Mouse (Mus musculus) hindbrain, embryonic 13.5 days (tissue): ENCODE results near the gene 1700010I14Rik. TPM values are rescaled to one million over a fixed set of nuclear protein-coding genes. Genes with fewer than 3 reads are reported as not detected.

ENCODE experiments used
- ATAC-seq: fragments of 200-750 bp; cut with Nextera tagmentation; 2 replicates; pipeline ENCODE4 v1.8.0; 2017; ENCODE audit warnings: moderate TSS enrichment; ENCODE audit not compliant: low FRiP score
- H3K27ac ChIP-seq: fragments of 300-500 bp; sonication (generic); 2 replicates; pipeline ENCODE4 v1.5.1; 2015; ENCODE audit warnings: inconsistent platforms, mild to moderate bottlenecking, moderate library complexity
- H3K27me3 ChIP-seq: fragments of 300-500 bp; sonication (generic); 2 replicates; pipeline ENCODE4 v1.6.1; 2015; ENCODE audit warnings: mild to moderate bottlenecking, inconsistent platforms
- H3K36me3 ChIP-seq: fragments of 300-500 bp; sonication (generic); 2 replicates; pipeline ENCODE4 v1.6.1; 2015; ENCODE audit warnings: mild to moderate bottlenecking, inconsistent platforms
- H3K4me1 ChIP-seq: fragments of 300-500 bp; sonication (generic); replicated peaks from 2 replicates; pipeline ENCODE4 v1.6.1; 2015; ENCODE audit warnings: inconsistent platforms
- H3K4me2 ChIP-seq: fragments of 300-500 bp; sonication (generic); 2 replicates; pipeline ENCODE4 v1.6.1; 2015; ENCODE audit warnings: inconsistent platforms, mild to moderate bottlenecking, moderate library complexity
- H3K4me3 ChIP-seq: fragments of 300-500 bp; sonication (generic); 2 replicates; pipeline ENCODE4 v1.5.1; 2015; ENCODE audit warnings: mild to moderate bottlenecking, inconsistent platforms
- H3K9ac ChIP-seq: fragments of 300-500 bp; sonication (generic); 2 replicates; pipeline ENCODE4 v1.6.1; 2015; ENCODE audit warnings: mild to moderate bottlenecking, inconsistent platforms
- H3K9me3 ChIP-seq: fragments of 300-500 bp; sonication (generic); 2 replicates; pipeline ENCODE4 v1.6.1; 2016; ENCODE audit warnings: inconsistent platforms
- WGBS: fragments of 180-500 bp; shearing (Covaris S2); methylation state at CpG from one replicate; pipeline ENCODE4 v1.1.7; 2015; 5-methylcytosine and 5-hydroxymethylcytosine counted together
- polyA plus RNA-seq: library from polyadenylated mRNA; unstranded; fragments of >200 nt; fragmentation: Nextera tagmentation; extraction: Ambion mirVana; gene quantifications from 2 replicates; pipeline ENCODE4 v1.2.1, GENCODE M21; 2015

Gene 1700010I14Rik
- polyA plus RNA-seq, 1 experiment from 2014 or later: 3.3 TPM

- 15% methylated on average over 24 of the region's 24 CpGs for WGBS
- Histone ChIP-seq H3K4me2 (peak overlapping the region; percentile 34), H3K36me3 (no peaks in the 10 kb centered on the region), H3K27me3 (no peaks in the 10 kb centered on the region), H3K4me3 (no peak overlapping the region), H3K9me3 (no peaks in the 10 kb centered on the region), H3K9ac (peak overlapping the region; percentile 51; the same call in 1 of the 2 replicates), H3K27ac (peak overlapping the region; percentile 72), H3K4me1 (peaks cover 28% of the 10 kb centered on the region)
- ATAC-seq: peak; percentile 88
Observed at GRCm38 (mm10) chr17:9031241-9032141, 43.4 kb downstream of the 1700010I14Rik start.

DNA sequence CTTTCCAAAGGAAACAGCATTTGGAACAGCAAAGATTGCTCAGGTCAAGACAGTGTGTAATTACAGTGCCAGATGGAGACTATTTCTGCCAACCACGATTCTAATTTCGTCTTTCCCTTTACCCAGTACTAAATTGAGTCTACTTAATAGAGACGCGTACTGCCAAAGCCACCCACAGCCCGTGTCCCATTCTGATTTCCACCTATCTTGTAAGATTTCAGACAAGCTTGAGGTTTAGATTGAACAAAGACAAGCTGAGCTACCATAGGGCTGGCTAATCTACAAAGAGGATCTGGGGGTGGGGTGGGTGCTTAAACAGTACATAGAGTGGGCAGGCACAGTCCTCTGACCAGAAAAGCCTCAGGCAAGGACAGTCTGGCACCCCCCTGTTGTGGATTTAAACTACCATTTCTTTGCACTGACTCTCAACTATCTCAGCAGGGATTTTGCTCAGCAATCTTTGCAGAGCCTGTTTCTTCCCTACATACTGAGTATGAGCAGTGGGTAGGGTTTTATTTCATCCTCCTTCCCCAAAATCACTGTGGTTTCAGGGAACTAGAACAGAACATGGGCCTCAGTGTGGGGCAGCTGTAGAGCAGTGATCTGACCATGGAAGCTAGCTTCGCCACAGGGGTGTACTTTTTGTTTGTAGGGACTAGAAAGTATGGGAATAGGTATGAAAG is 44.4 kb downstream of the 1700010I14Rik start:
- H3K9me3 ChIP-seq: no peaks in the 10 kb centered on the region
- no peaks in the 10 kb centered on the region for H3K36me3 ChIP-seq
- H3K4me2 ChIP-seq: no peak overlapping the region
- 64% methylated on average over 6 of the region's 6 CpGs for WGBS
- no peak overlapping the region for H3K4me3 ChIP-seq
- ATAC-seq: no peak
- no peaks in the 10 kb centered on the region for H3K27me3 ChIP-seq
- peaks cover 22% of the 10 kb centered on the region for H3K4me1 ChIP-seq
- peak overlapping the region; percentile 41 for H3K27ac ChIP-seq
- no peak overlapping the region for H3K9ac ChIP-seq

DNA sequence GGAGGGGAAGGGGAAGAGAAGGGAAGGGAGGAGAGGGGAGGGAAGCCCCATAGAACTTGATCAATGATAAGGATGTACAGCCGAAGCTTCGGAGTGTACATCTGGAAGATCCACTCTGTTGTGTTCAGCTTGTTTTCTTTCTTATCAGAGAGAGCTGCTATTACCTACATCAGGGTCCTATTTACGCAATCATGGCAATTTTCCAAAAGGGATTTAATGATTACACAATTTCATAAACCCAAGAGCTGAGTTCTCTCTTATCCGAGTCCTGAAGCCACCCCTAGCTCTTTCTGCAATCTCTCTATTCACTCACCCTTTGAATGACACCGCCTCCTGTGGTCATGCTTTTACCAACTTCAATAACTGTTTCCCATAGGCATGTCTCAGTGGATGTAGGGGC is 45.4 kb downstream of the 1700010I14Rik start:
- no peak overlapping the region for H3K9ac ChIP-seq
- no peaks in the 10 kb centered on the region for H3K36me3 ChIP-seq
- no peak overlapping the region for H3K4me2 ChIP-seq
- ATAC-seq: no peak
- 83% methylated on average over 5 of the region's 5 CpGs for WGBS
- H3K9me3 ChIP-seq: no peaks in the 10 kb centered on the region
- H3K4me3 ChIP-seq: no peak overlapping the region
- H3K27ac ChIP-seq: no peak overlapping the region
- peaks cover 22% of the 10 kb centered on the region for H3K4me1 ChIP-seq
- no peaks in the 10 kb centered on the region for H3K27me3 ChIP-seq

DNA sequence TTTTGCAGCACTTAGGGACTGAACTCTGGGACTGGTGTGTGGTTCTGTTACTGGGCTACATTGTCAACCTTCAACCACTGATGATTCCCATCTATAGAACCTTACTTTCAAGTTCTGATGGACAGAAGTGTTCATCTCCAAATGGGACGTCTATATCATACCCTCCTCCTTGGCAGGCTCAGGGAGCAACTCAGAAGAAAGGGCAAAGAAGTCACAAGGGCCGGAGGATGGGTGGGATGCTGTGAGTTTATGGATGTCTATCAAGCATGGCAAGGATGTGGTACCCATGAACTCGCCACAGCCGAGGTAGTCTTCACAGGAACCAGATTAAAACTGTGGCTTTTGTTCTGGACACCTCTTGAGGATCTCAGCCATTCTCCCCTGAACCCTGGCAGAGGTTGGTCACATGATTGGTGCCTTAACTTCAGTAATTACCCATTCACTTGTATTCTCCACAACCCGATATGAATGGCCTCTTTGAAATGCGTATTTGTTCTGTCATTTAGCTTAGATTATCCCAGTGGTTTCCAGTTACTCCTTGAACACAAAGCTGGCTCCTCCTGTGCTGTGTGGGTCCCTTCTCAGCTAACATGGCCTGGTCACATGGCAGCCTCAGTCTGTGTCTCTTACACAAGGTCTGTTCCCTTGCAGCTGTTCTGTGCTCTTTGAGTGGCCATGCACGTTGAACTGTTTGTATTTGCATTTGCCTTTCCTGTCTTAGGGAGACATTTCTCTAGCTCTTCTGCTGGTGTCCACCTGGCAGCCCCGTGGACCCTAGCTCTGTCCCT is 47.6 kb downstream of the 1700010I14Rik start:
- no peak for ATAC-seq
- no peak overlapping the region for H3K9ac ChIP-seq
- H3K9me3 ChIP-seq: no peaks in the 10 kb centered on the region
- H3K4me1 ChIP-seq: peaks cover 22% of the 10 kb centered on the region
- 73% methylated on average over 8 of the region's 8 CpGs for WGBS
- no peaks in the 10 kb centered on the region for H3K36me3 ChIP-seq
- H3K4me3 ChIP-seq: no peak overlapping the region
- H3K27ac ChIP-seq: no peak overlapping the region
- H3K4me2 ChIP-seq: no peak overlapping the region
- no peaks in the 10 kb centered on the region for H3K27me3 ChIP-seq

DNA sequence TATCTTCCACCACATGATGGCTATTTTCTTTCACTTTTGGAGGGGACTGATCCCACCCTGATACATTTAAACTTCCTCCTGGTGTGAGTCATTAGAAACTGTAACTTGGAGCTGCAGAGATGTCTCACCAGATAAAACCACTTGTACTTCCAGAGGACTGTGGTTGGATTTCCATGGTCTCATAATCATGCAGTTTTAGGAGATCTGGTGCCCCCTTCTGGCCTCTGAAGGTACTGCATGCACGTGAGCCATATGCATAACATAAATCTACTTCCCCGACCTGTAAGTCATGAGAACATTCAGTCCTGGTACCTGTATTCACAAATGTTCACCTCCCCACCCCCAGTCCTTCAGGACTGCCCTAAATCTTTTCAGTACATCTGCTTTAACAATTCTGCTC is 54.6 kb downstream of the 1700010I14Rik start:
- H3K27me3 ChIP-seq: no peaks in the 10 kb centered on the region
- WGBS: 51% methylated on average over 2 of the region's 2 CpGs
- no peaks in the 10 kb centered on the region for H3K9me3 ChIP-seq
- no peak overlapping the region for H3K4me3 ChIP-seq
- H3K4me2 ChIP-seq: no peak overlapping the region
- H3K27ac ChIP-seq: no peak overlapping the region
- peaks cover 3% of the 10 kb centered on the region; the same call in 1 of the 2 replicates for H3K4me1 ChIP-seq
- H3K9ac ChIP-seq: no peak overlapping the region
- no peak for ATAC-seq
- H3K36me3 ChIP-seq: no peaks in the 10 kb centered on the region

GRCm38 (mm10) chr17:9052441-9052980 is 64.4 kb downstream of the 1700010I14Rik start:
- no peaks in the 10 kb centered on the region for H3K27me3 ChIP-seq
- H3K4me1 ChIP-seq: no peaks in the 10 kb centered on the region
- H3K9ac ChIP-seq: no peak overlapping the region
- WGBS: 86% methylated on average over 13 of the region's 13 CpGs
- H3K27ac ChIP-seq: no peak overlapping the region
- no peaks in the 10 kb centered on the region for H3K9me3 ChIP-seq
- no peak for ATAC-seq
- H3K4me2 ChIP-seq: no peak overlapping the region
- no peaks in the 10 kb centered on the region for H3K36me3 ChIP-seq
- no peak overlapping the region for H3K4me3 ChIP-seq

DNA sequence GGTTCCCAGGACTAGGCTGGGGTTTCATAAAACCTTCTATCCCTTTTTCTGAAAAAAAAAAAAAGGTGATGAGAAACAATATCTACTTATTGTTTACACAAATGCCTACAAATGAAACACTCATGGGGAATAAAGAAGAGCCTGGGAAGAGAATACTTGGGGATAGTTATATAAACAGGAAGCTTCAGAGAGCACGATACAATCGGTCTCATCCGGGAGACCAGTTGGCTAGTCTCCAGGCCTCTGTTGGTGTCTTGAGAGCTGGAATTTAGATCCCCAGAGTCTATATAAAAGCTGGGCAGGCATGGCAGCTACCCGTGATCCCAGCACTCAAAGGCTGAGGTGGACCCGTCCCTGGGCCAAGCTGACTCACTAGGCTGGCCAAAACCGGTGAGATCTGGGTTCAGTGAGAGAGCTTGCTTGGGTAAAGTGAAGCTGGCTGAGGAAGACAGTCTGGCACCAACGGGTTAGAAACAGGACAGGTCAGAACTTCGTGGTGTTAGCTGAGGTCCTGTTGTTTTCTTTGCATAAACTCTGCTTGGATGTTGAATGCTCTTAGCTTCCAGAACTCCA is 71.3 kb downstream of the 1700010I14Rik start:
- Histone ChIP-seq H3K9ac (no peak overlapping the region), H3K9me3 (no peaks in the 10 kb centered on the region), H3K4me2 (no peak overlapping the region), H3K36me3 (no peaks in the 10 kb centered on the region), H3K4me3 (no peak overlapping the region), H3K27ac (no peak overlapping the region), H3K4me1 (no peaks in the 10 kb centered on the region), H3K27me3 (no peaks in the 10 kb centered on the region)
- WGBS: 77% methylated on average over 8 of the region's 8 CpGs
- ATAC-seq: no peak
